Mouse (Mus musculus) cortical plate, adult 2 months (tissue): ENCODE measurements at regions not wholly inside any gene's neighbourhood (a gene's known extent, or its start where the extent isn't known, plus 50 kb on each side); places are given as distances from the start of the nearest gene placed in this dataset.
"Not testable (repeated sequence)": the region's sequence is repeated elsewhere in the genome, so short reads cannot be mapped to it uniquely, and the experiment has no call there.

Source experiments
- H3K27ac ChIP-seq: fragments of 200-500 bp; 2 replicates; pipeline ENCODE4 v1.5.1; 2012; ENCODE audit warnings: low read length, control low read depth, inconsistent platforms; ENCODE audit not compliant: insufficient read depth
- H3K4me1 ChIP-seq: fragments of 200-500 bp; 2 replicates; pipeline ENCODE4 v1.6.1; 2011; ENCODE audit warnings: low read length; ENCODE audit not compliant: control insufficient read depth, insufficient read depth
- H3K4me3 ChIP-seq: fragments of 200-500 bp; 2 replicates; pipeline ENCODE4 v1.5.1; 2011; ENCODE audit warnings: mild to moderate bottlenecking, low read length, control low read depth; ENCODE audit not compliant: insufficient read depth
- CTCF ChIP-seq: fragments of 200-500 bp; IDR thresholded peaks from 2 replicates; pipeline ENCODE4 v1.5.1; 2011; ENCODE audit warnings: mild to moderate bottlenecking, control low read depth, low read length; ENCODE audit not compliant: insufficient read depth; ENCODE audit errors: extremely low read depth
- POLR2A ChIP-seq: fragments of 200-500 bp; IDR thresholded peaks from 2 replicates; pipeline ENCODE4 v1.6.1; 2011; ENCODE audit warnings: mild to moderate bottlenecking, low read length, control low read depth; ENCODE audit not compliant: insufficient read depth; ENCODE audit errors: extremely low read depth

DNA sequence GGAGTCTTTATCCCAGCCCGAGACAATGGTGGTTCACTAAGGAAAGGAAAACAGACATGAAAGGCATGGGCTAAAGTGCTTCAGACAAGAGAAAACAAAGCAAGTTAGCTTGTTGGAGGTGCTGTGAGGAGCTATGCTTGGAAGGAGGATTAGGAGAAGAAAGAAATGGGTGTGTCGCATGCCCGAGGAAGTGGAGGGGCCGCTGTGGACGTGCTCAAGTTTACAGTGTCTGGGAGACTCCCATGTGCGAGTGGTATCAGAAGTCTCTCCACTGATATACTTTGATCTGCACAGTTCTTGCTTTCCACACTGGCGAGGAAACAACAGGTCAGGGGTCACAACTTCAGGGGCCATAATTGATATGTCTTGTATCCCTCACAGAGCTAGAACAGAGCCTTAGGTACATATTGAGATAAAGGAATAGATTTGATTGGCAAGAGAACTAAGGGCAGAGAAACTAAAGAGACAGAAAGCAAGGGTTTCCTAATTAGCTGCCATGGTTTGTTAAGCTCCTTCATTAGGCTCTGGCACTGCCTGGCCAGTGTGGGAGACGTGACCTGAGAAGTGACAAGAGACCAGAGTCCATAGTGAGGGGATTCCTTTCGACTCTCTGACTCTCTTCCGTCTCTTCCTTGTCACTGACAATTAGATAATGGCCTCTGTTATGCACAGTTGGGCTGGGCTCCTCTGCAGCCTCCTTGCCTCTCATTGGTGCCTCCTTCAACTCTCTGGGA is 93.1 kb downstream of the Enc1 start:
- TF ChIP-seq CTCF = no peak
- no peak for TF ChIP-seq POLR2A

GRCm38 (mm10) chr13:97331072-97331471 is 90.2 kb downstream of the Enc1 start:
- TF ChIP-seq CTCF = no peak
- TF ChIP-seq POLR2A = no peak
- H3K27ac ChIP-seq = no peak overlapping the region
- no peaks in the 10 kb centered on the region for H3K4me1 ChIP-seq
- H3K4me3 ChIP-seq = no peak overlapping the region

More for the DNA sequence above, 93.1 kb downstream of the Enc1 start:
- H3K27ac ChIP-seq = no peak overlapping the region
- no peak overlapping the region for H3K4me3 ChIP-seq
- no peaks in the 10 kb centered on the region for H3K4me1 ChIP-seq

DNA sequence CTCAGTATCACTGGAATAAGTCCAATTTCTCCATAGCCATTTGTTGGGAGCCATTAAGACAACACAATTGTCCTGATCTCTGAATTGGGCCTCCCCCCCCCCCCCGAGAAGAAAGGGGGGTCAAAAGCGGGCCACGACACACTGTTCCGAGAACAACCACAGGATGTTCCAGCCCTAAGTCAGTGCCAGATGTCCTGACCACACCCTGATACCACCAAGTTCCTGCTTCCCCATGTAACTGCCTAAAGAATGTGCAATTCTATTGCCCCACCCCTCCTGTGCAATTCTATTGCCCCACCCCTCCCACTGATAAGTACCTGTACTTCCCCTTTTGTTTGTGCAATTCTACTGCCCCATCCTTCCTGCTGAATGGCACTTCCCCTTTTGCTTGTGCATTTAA is 80.4 kb downstream of the Enc1 start:
- H3K4me1 ChIP-seq, H3K4me3 ChIP-seq, H3K27ac ChIP-seq: not testable (repeated sequence)

DNA sequence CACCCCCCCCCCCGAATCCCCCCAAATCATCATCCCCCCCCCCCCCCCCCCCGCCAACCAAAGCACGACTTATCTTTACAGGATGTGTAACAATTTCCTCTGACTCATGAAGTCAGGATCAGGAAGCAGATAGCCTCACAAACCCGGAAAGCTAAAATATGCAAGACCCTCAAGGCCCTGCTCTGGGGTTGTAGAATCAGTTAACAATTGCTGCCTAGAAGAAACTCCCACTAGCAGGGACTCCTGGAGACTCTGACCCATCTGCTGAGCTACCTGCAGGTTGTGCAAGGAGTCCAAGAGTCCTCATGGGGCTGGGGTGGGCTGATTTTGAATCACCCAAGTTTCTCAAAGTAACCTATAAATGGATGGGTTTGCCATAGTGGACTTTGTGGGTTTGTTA is 79.9 kb downstream of the Enc1 start:
- TF ChIP-seq POLR2A (no peak), CTCF (no peak)
- Histone ChIP-seq H3K27ac (no peak overlapping the region), H3K4me1 (no peaks in the 10 kb centered on the region), H3K4me3 (no peak overlapping the region)

GRCm38 (mm10) chr13:97320298-97320697 is 79.4 kb downstream of the Enc1 start:
- no peak for TF ChIP-seq CTCF
- TF ChIP-seq POLR2A = no peak
- no peaks in the 10 kb centered on the region for H3K4me1 ChIP-seq
- no peak overlapping the region for H3K27ac ChIP-seq
- no peak overlapping the region for H3K4me3 ChIP-seq

GRCm38 (mm10) chr13:97317633-97318032 is 76.7 kb downstream of the Enc1 start:
- TF ChIP-seq CTCF (no peak), POLR2A (no peak)
- H3K4me3 ChIP-seq = no peak overlapping the region
- H3K27ac ChIP-seq = no peak overlapping the region
- no peaks in the 10 kb centered on the region for H3K4me1 ChIP-seq

- no peaks in the 10 kb centered on the region for H3K4me1 ChIP-seq
- H3K4me3 ChIP-seq = no peak overlapping the region
- H3K27ac ChIP-seq = no peak overlapping the region
- TF ChIP-seq POLR2A (no peak), CTCF (no peak)
Observed at GRCm38 (mm10) chr13:97312420-97313370, 71.8 kb downstream of the Enc1 start.

- Histone ChIP-seq H3K4me3 (no peak overlapping the region), H3K4me1 (no peaks in the 10 kb centered on the region), H3K27ac (no peak overlapping the region)
- TF ChIP-seq CTCF = no peak
- no peak for TF ChIP-seq POLR2A
Observed at GRCm38 (mm10) chr13:97311340-97311739, 70.4 kb downstream of the Enc1 start.

DNA sequence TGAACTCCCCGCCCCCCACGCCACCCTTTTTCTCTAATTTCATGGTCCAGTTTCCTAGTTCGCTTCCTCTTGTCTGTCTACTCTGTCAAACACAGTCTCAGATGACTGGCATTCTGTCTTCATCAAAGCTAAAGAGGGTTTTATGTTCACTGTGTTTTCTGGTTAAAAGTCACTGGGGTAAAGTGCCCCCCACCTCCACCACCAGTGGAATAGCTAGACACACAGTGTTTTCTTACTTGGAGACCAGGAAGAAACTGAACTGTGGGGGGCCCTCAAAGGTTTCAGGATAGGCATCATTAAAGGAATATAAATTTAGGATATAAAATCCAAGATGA is 69.9 kb downstream of the Enc1 start:
- Histone ChIP-seq H3K27ac (no peak overlapping the region), H3K4me1 (no peaks in the 10 kb centered on the region), H3K4me3 (no peak overlapping the region)
- TF ChIP-seq POLR2A (no peak), CTCF (no peak)
